Mouse (Mus musculus) bone marrow macrophage, adult 2 months (primary cell): Measurements from ENCODE around the gene Narf.

Experiments used
- CTCF ChIP-seq: IDR thresholded peaks from 2 replicates; pipeline ENCODE4 v1.5.1; 2012; ENCODE audit warnings: low read depth, mild to moderate bottlenecking, low read length, moderate library complexity
- POLR2A ChIP-seq: IDR thresholded peaks from 2 replicates; pipeline ENCODE4 v1.6.1; 2012; ENCODE audit warnings: mild to moderate bottlenecking, low read depth, low read length, borderline replicate concordance

GRCm38 (mm10) chr11:121216831-121217230, 20.2 kb upstream of the Narf start:
- TF ChIP-seq CTCF (no peak), POLR2A (no peak)
